Mouse (Mus musculus): ENCODE results near the gene Bhmt. TPM values are rescaled to one million over a fixed set of nuclear protein-coding genes. Genes with fewer than 3 reads are reported as not detected.
A peak's percentile ranks its signal among the peaks of the same experiment; 100 is the strongest.

Gene Bhmt
- polyA plus RNA-seq, 1 experiment from 2014 or later = not detected

DNA sequence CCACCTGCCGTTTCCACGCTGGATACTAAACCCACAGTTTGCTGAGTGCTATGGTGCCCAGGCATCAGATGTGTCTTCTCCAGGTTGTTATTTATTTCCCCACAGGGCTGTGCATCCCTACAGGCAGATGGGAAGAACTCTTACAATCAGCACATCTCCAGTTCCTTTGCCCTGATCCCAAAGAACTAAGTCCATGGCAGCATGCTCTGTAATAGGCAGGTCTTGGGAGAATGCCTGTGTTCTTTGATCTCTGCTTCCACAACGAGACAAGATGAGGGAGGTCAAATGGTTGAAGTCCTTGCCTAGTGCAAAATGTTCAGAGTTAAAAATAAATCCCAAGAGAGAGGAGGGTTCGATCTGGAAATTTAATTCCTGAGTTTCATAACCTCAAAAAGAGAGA lies 1.9 kb upstream of the Bhmt start:
- WGBS = 70% methylated on average over 4 of the region's 4 CpGs
- no peaks in the 10 kb centered on the region for H3K36me3 ChIP-seq
- H3K27me3 ChIP-seq = no peaks in the 10 kb centered on the region
- H3K9me3 ChIP-seq = no peaks in the 10 kb centered on the region
- H3K27ac ChIP-seq (replicated peaks) = no peak overlapping the region
- no peaks in the 10 kb centered on the region for H3K4me1 ChIP-seq (replicated peaks)
- H3K9ac ChIP-seq = no peak overlapping the region
- no peak overlapping the region for H3K4me2 ChIP-seq
- no peak overlapping the region for H3K4me3 ChIP-seq
- no peak for ATAC-seq (ENCODE audit: low read depth)

GRCm38 (mm10) chr13:93636561-93636960 lies 1.2 kb downstream of the Bhmt start:
- Histone ChIP-seq H3K9me3 (no peaks in the 10 kb centered on the region), H3K4me2 (no peak overlapping the region), H3K4me1 (replicated peaks) (no peaks in the 10 kb centered on the region), H3K9ac (no peak overlapping the region), H3K27me3 (no peaks in the 10 kb centered on the region), H3K4me3 (no peak overlapping the region), H3K36me3 (no peaks in the 10 kb centered on the region), H3K27ac (replicated peaks) (no peak overlapping the region)
- ATAC-seq (ENCODE audit: low read depth) = no peak
- WGBS = 88% methylated on average over 1 of the region's 1 CpGs

DNA sequence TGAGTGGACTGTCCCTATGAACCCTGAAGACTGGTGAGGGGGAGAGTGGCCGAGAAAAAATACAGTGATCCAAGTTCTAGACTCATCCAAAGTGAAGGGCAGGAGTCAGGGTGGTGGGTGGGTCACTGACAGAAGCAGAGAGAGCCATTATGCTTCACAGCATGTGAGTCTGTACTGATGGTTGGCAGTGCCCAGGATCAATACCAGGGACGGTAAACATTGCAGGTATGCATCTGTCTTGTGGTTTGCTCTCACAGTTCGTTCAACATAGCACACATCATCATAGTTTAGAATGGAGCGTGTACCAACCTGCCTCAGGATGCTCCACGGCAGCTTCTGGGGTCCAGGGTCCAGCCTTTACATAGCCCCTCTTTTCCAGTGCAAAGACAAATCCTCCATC lies 4.8 kb downstream of the Bhmt start:
- Histone ChIP-seq H3K4me2 (no peak overlapping the region), H3K27me3 (no peaks in the 10 kb centered on the region), H3K4me1 (replicated peaks) (no peaks in the 10 kb centered on the region), H3K27ac (replicated peaks) (no peak overlapping the region), H3K4me3 (no peak overlapping the region), H3K9ac (no peak overlapping the region), H3K9me3 (no peaks in the 10 kb centered on the region), H3K36me3 (no peaks in the 10 kb centered on the region)
- 89% methylated on average over 5 of the region's 5 CpGs for WGBS
- ATAC-seq (ENCODE audit: low read depth) = no peak

DNA sequence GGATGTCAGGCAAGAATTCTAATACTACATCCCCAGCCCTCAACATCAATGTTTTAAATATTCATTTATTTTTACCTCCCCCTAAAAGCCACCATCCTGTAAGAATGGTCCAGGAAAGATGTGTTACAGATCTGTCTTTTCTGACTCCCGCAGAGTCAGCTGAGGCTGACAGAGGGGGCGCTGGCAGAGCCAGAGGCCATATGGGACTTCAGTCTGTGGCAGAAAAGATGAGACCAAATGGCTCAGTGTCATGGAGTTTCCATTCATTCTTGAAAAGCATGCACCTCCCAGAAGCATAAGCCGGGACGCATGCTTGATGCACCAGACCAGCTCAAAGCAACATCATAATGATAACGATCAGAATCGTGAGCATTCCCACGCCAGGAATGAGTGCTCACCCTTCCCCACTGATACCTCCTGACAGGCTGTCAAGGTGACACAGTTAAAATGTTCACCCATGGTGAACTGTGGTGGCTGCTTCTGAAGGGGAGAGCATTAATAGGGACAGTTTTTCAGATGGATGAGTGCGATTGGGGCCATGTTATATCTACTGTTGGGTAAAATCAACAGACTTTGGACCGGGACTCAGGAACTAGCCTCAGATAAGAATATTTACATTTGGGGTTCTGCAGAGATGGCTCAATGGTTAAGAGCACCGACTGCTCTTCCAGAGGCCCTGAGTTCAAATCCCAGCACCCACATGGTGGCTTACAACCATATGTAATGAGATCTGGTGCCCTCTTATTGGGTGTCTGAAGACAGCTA lies 6.6 kb downstream of the Bhmt start:
- 88% methylated on average over 10 of the region's 10 CpGs for WGBS
- Histone ChIP-seq H3K36me3 (no peaks in the 10 kb centered on the region), H3K27ac (replicated peaks) (no peak overlapping the region), H3K27me3 (no peaks in the 10 kb centered on the region), H3K9me3 (no peaks in the 10 kb centered on the region), H3K4me1 (replicated peaks) (no peaks in the 10 kb centered on the region), H3K9ac (no peak overlapping the region), H3K4me3 (no peak overlapping the region), H3K4me2 (no peak overlapping the region)
- no peak for ATAC-seq (ENCODE audit: low read depth)

GRCm38 (mm10) chr13:93628861-93629260 lies 8.9 kb downstream of the Bhmt start:
- Histone ChIP-seq H3K4me2 (no peak overlapping the region), H3K4me3 (no peak overlapping the region), H3K27me3 (no peaks in the 10 kb centered on the region), H3K9me3 (no peaks in the 10 kb centered on the region), H3K36me3 (no peaks in the 10 kb centered on the region), H3K9ac (no peak overlapping the region), H3K4me1 (replicated peaks) (no peaks in the 10 kb centered on the region), H3K27ac (replicated peaks) (no peak overlapping the region)
- ATAC-seq (ENCODE audit: low read depth) = no peak
- WGBS = 22% methylated on average over 6 of the region's 6 CpGs

DNA sequence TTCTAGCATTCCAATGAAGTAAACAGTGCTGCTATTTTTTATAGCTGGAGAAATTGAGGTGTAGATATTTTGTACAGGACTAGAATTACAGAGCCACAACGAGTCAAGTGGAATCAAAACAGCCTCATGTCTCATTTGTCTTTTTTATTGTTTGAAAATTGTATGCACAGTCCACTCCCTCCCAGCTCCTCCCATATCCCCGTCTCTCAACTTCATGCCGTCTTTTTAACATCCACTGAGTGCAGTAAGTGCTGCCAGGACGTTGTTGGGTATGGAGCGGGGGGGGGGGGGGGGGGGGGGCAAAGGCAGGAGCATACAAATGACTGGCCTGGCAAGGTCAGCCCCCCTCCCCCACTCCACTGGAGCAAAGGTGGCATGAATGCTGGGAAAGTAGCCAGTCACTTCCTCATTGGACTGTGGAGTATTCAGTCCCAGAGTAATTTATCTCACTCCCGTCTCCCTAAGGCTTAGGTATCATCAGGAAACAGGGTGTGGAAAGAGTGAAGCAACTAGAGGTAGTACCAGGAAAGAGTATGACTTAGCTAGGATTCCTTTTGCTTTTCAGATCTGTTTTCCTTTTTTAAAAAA lies 23.3 kb downstream of the Bhmt start:
- Histone ChIP-seq H3K36me3 (no peaks in the 10 kb centered on the region), H3K27me3 (no peaks in the 10 kb centered on the region), H3K4me3 (no peak overlapping the region), H3K9me3 (no peaks in the 10 kb centered on the region), H3K27ac (replicated peaks) (no peak overlapping the region), H3K4me2 (no peak overlapping the region), H3K9ac (no peak overlapping the region), H3K4me1 (replicated peaks) (peaks cover 4% of the 10 kb centered on the region; the same call in 1 of the 2 replicates)
- 33% methylated on average over 5 of the region's 6 CpGs for WGBS
- ATAC-seq (ENCODE audit: low read depth) = no peak

- Histone ChIP-seq H3K9me3 (no peaks in the 10 kb centered on the region), H3K9ac (no peak overlapping the region), H3K4me3 (no peak overlapping the region), H3K4me1 (replicated peaks) (peaks cover 4% of the 10 kb centered on the region; the same call in 1 of the 2 replicates), H3K27me3 (no peaks in the 10 kb centered on the region), H3K36me3 (no peaks in the 10 kb centered on the region), H3K4me2 (no peak overlapping the region), H3K27ac (replicated peaks) (no peak overlapping the region)
- no peak for ATAC-seq (ENCODE audit: low read depth)
- WGBS = 82% methylated on average over 4 of the region's 4 CpGs
Measured at GRCm38 (mm10) chr13:93613771-93614170, 24.0 kb downstream of the Bhmt start.

DNA sequence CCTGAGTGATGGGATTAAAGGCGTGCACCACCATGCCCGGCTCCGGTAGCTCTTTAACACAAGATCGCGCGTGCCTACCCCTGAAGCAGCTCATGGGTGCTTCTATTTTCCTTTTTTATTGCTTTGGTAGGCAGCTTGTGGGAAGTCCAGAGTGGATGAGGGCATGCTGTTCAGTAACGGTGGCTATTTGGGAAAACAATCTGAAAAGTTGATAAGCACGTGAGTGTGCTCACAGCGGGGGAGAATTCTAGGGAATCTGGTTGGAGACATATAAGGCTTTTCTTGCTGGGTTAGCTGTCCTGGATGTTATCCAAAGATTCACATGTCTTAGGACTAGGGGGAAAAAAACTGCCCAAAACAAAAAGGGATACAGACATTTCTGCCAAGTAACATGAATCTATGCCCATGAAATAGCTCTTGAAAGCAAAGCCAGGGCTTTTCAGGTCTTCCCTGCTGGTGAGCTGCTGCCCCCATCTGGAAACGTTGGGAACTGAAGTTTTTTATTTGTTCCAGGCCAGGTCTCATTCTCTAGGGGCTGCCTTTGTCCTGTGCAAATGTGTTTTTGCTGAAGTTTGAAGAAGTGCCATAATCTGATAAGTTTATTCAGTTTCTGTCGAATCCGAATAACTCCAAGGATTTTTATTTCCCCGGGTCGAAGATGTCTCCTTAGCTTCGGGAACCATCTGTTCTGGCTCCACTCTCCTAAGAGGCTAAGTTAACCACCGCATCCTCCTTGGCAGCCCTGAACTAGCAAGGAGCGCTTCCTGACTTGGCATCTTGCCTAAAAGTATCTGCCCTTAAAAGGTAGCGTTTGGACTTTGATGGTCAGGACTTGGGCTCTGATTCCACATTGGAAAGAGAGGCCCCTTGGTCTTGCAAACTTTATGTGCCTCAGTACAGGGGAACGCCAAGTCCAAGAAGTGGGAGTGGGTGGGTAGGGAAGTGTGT lies 24.8 kb downstream of the Bhmt start:
- WGBS = 61% methylated on average over 19 of the region's 19 CpGs

GRCm38 (mm10) chr13:93608476-93608875 lies 29.3 kb downstream of the Bhmt start:
- no peaks in the 10 kb centered on the region for H3K9me3 ChIP-seq
- H3K9ac ChIP-seq = no peak overlapping the region
- 84% methylated on average over 2 of the region's 2 CpGs for WGBS
- H3K4me1 ChIP-seq (replicated peaks) = peaks cover 4% of the 10 kb centered on the region; the same call in 1 of the 2 replicates
- no peak overlapping the region for H3K27ac ChIP-seq (replicated peaks)
- H3K27me3 ChIP-seq = no peaks in the 10 kb centered on the region
- H3K4me3 ChIP-seq = no peak overlapping the region
- no peaks in the 10 kb centered on the region for H3K36me3 ChIP-seq
- no peak overlapping the region for H3K4me2 ChIP-seq
- no peak for ATAC-seq (ENCODE audit: low read depth)

More for the DNA sequence above, 24.8 kb downstream of the Bhmt start:
- Histone ChIP-seq H3K27me3 (no peaks in the 10 kb centered on the region), H3K4me1 (replicated peaks) (peaks cover 4% of the 10 kb centered on the region; the same call in 1 of the 2 replicates), H3K27ac (replicated peaks) (no peak overlapping the region), H3K9ac (no peak overlapping the region), H3K4me3 (no peak overlapping the region), H3K4me2 (no peak overlapping the region), H3K36me3 (no peaks in the 10 kb centered on the region), H3K9me3 (no peaks in the 10 kb centered on the region)
- ATAC-seq (ENCODE audit: low read depth) = peak; percentile 71; the same call in 1 of the 2 replicates

DNA sequence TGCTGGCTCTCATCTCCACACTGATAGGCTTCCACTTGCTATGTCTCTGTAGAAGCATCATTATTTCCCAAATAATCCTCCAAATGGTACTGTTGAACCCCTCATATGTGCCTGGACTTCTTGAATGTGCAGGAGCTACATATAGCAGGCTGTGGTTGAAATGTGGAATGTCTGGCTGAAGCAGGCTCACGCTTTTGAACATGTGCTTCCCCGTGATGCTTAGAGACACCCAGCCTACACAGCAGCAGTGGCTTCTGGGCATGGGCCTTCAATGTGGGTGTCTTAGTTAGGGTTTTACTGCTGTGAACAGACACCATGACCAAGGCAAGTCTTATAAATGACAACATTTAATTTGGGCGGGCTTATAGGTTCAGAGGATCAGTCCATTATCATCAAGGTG lies 30.1 kb downstream of the Bhmt start:
- Histone ChIP-seq H3K9me3 (no peaks in the 10 kb centered on the region), H3K4me1 (replicated peaks) (peaks cover 3% of the 10 kb centered on the region; the same call in 1 of the 2 replicates), H3K9ac (no peak overlapping the region), H3K27ac (replicated peaks) (no peak overlapping the region), H3K4me2 (no peak overlapping the region), H3K4me3 (no peak overlapping the region), H3K36me3 (no peaks in the 10 kb centered on the region), H3K27me3 (no peaks in the 10 kb centered on the region)
- ATAC-seq (ENCODE audit: low read depth) = no peak
- WGBS = 87% methylated on average over 3 of the region's 3 CpGs

DNA sequence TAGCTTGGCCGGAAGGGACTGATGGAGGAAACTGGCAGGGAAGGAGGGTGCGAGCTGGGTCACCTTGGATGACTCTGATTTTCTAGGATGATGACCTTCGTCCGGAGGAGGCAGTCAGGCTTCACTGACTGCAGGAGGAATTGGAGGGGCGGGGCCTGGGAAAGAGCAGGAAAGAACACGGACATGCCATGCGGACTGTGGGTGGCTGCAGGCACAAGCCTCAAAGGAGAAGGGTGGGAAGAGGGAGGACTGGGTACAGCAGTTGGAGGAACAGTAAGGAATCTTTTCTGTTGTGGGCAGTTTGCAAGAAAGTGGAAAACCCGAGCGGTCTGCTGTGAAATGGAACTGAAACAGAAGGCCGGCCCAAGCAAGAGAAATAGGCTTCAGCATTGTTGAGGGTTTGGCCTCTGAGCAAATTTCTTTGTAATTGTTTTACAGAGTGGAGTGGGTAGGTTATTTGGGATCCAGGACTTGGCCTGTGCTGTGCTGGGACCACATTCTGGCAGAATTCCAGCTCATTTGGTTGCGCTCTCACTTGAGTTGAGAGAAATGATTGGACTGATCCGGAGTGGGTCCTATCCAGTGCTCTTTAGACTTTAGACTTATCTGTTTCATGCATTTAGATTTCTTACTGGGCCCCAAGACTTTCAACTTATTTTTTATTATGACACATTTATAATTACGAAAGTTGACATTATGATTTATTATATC lies 30.7 kb downstream of the Bhmt start:
- 76% methylated on average over 13 of the region's 13 CpGs for WGBS
- Histone ChIP-seq H3K4me2 (no peak overlapping the region), H3K36me3 (no peaks in the 10 kb centered on the region), H3K27ac (replicated peaks) (no peak overlapping the region), H3K4me3 (no peak overlapping the region), H3K9me3 (no peaks in the 10 kb centered on the region), H3K9ac (no peak overlapping the region), H3K27me3 (no peaks in the 10 kb centered on the region), H3K4me1 (replicated peaks) (no peaks in the 10 kb centered on the region)
- ATAC-seq (ENCODE audit: low read depth) = no peak

Data from neural tube, embryonic 13.5 days (tissue).